Mouse (Mus musculus): ENCODE measurements at regions not wholly inside any gene's neighbourhood (a gene's known extent, or its start where the extent isn't known, plus 50 kb on each side); places are given as distances from the start of the nearest gene placed in this dataset.

GRCm38 (mm10) chr17:69786985-69787384 lies 181.9 kb upstream of the Dlgap1 start:
- Histone ChIP-seq H3K79me2 (replicated peaks; ENCODE audit: control insufficient read depth, extremely low read depth, insufficient read depth, poor library complexity, severe bottlenecking) (no peaks in the 10 kb centered on the region), H3K4me2 (ENCODE audit: insufficient read depth, low read depth, poor library complexity, severe bottlenecking) (no peak overlapping the region), H3K9ac (ENCODE audit: insufficient read depth, low read depth) (no peak overlapping the region), H3K36me3 (replicated peaks in 1 of 2; ENCODE audit: control insufficient read depth in 1 of 2, insufficient read depth in 1 of 2, low read length in 1 of 2) (no peaks in the 10 kb centered on the region), H3K4me1 (ENCODE audit: control insufficient read depth in 1 of 2, insufficient read depth in 2 of 2) (no peaks in the 10 kb centered on the region), H3K4me3 (replicated peaks in 1 of 3; ENCODE audit: low read depth in 2 of 3, low read length in 2 of 3, poor library complexity in 1 of 3) (no peak overlapping the region), H3K27ac (ENCODE audit: insufficient read depth, low read depth) (no peak overlapping the region), H3K27me3 (replicated peaks) (no peaks in the 10 kb centered on the region), H3K9me3 (replicated peaks; ENCODE audit: low read length) (peaks cover 38% of the 10 kb centered on the region)
- no peak for TF ChIP-seq BHLHE40 (IDR thresholded peaks at IDR 0.05; ENCODE audit: low read depth, low read length)
- TF ChIP-seq POLR2A (IDR thresholded peaks at IDR 0.05; ENCODE audit: low read depth, low read length) = no peak
- TF ChIP-seq RCOR1 (conservative IDR thresholded peaks at IDR 0.05; ENCODE audit: low read depth, low read length) = no peak
- TF ChIP-seq JUN (IDR thresholded peaks at IDR 0.05; ENCODE audit: insufficient read depth, low read depth, low read length) = no peak
- no peak for TF ChIP-seq ZKSCAN1 (IDR thresholded peaks at IDR 0.05; ENCODE audit: borderline replicate concordance, low read depth, low read length)
- TF ChIP-seq IRF4 (IDR thresholded peaks at IDR 0.05; ENCODE audit: low read depth, low read length) = no peak
- no peak for TF ChIP-seq CHD1 (IDR thresholded peaks at IDR 0.05; ENCODE audit: low read depth, low read length)
- TF ChIP-seq CTCF (conservative IDR thresholded peaks at IDR 0.05 in 1 of 2, IDR thresholded peaks at IDR 0.05 in 1 of 2; ENCODE audit: low read depth in 2 of 2, low read length in 2 of 2) = no peak
- no peak for TF ChIP-seq MAZ (IDR thresholded peaks at IDR 0.05; ENCODE audit: low read depth, low read length)
- TF ChIP-seq TBP (conservative IDR thresholded peaks at IDR 0.05; ENCODE audit: low read depth, low read length) = no peak
- TF ChIP-seq CHD2 (IDR thresholded peaks at IDR 0.05; ENCODE audit: low read length) = no peak
- TF ChIP-seq RAD21 (IDR thresholded peaks at IDR 0.05; ENCODE audit: low read depth, low read length) = no peak
- no peak for TF ChIP-seq TCF12 (IDR thresholded peaks at IDR 0.05; ENCODE audit: low read depth, low read length)
- no peak for TF ChIP-seq MAFK (IDR thresholded peaks at IDR 0.05; ENCODE audit: insufficient replicate concordance, low read length)
- dilution Hi-C loops (cut with MboI; ENCODE audit: extremely low pct_ligation_motif_present, extremely low pct_unique_long_range_greater_than_20kb, low sequenced_read_pairs) (no loop called here), in situ Hi-C loops (cut with MboI; ENCODE audit: low pct_ligation_motif_present, low pct_unique_long_range_greater_than_20kb, low sequenced_read_pairs) (no loop called here)
- no peak for DNase-seq (ENCODE audit: extremely low read depth)

DNA sequence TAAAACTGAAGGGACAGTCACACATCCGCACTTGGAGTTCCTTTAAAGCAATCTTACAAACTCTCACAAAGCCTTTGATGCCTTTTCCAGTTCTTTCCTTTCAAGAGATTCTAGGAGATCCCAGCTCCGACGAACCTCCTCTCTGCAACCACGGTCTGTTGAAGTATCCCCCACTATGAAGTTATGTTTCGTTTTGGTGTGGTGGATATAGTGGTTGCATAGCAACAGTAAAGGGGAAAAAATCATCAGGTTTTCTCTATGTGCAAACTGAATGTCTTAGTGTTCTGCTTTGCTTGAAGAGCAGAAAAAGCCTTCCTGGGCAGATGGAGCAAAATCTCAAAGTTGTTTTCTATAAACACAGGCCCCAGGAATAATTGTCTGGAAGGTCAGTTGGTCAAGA lies 147.4 kb upstream of the Dlgap1 start:
- in situ Hi-C loops (cut with MboI; ENCODE audit: low pct_ligation_motif_present, low pct_unique_long_range_greater_than_20kb, low sequenced_read_pairs) (no loop called here), dilution Hi-C loops (cut with MboI; ENCODE audit: extremely low pct_ligation_motif_present, extremely low pct_unique_long_range_greater_than_20kb, low sequenced_read_pairs) (no loop called here)
- DNase-seq (ENCODE audit: extremely low read depth) = no peak
- no peak for TF ChIP-seq IRF4 (IDR thresholded peaks at IDR 0.05; ENCODE audit: low read depth, low read length)
- no peak for TF ChIP-seq CTCF (conservative IDR thresholded peaks at IDR 0.05 in 1 of 2, IDR thresholded peaks at IDR 0.05 in 1 of 2; ENCODE audit: low read depth in 2 of 2, low read length in 2 of 2)
- TF ChIP-seq SMC3 (IDR thresholded peaks at IDR 0.05; ENCODE audit: low read depth, low read length) = no peak
- no peak for TF ChIP-seq HCFC1 (IDR thresholded peaks at IDR 0.05; ENCODE audit: low read depth, low read length)
- no peak for TF ChIP-seq ZC3H11A (IDR thresholded peaks at IDR 0.05; ENCODE audit: low read depth, low read length)
- TF ChIP-seq MXI1 (IDR thresholded peaks at IDR 0.05; ENCODE audit: low read depth, low read length) = no peak
- TF ChIP-seq RAD21 (IDR thresholded peaks at IDR 0.05; ENCODE audit: low read depth, low read length) = no peak
- TF ChIP-seq KAT2A (IDR thresholded peaks at IDR 0.05; ENCODE audit: insufficient replicate concordance, low read length) = no peak
- TF ChIP-seq PAX5 (IDR thresholded peaks at IDR 0.05; ENCODE audit: low read length) = no peak
- TF ChIP-seq NRF1 (IDR thresholded peaks at IDR 0.05; ENCODE audit: low read depth, low read length) = no peak
- no peak for TF ChIP-seq UBTF (IDR thresholded peaks at IDR 0.05; ENCODE audit: low read depth, low read length)
- TF ChIP-seq POLR2AphosphoS2 (IDR thresholded peaks at IDR 0.05; ENCODE audit: low read depth, low read length) = no peak
- peaks cover 29% of the 10 kb centered on the region for H3K9me3 ChIP-seq (replicated peaks; ENCODE audit: low read length)
- H3K4me2 ChIP-seq (ENCODE audit: insufficient read depth, low read depth, poor library complexity, severe bottlenecking) = no peak overlapping the region
- H3K36me3 ChIP-seq (replicated peaks in 1 of 2; ENCODE audit: control insufficient read depth in 1 of 2, insufficient read depth in 1 of 2, low read length in 1 of 2) = no peaks in the 10 kb centered on the region
- H3K4me1 ChIP-seq (ENCODE audit: control insufficient read depth in 1 of 2, insufficient read depth in 2 of 2) = no peaks in the 10 kb centered on the region
- no peak overlapping the region for H3K4me3 ChIP-seq (replicated peaks in 1 of 3; ENCODE audit: low read depth in 2 of 3, low read length in 2 of 3, poor library complexity in 1 of 3)
- H3K9ac ChIP-seq (ENCODE audit: insufficient read depth, low read depth) = no peak overlapping the region
- H3K79me2 ChIP-seq (replicated peaks; ENCODE audit: control insufficient read depth, extremely low read depth, insufficient read depth, poor library complexity, severe bottlenecking) = no peaks in the 10 kb centered on the region
- H3K27ac ChIP-seq (ENCODE audit: insufficient read depth, low read depth) = no peak overlapping the region
- no peaks in the 10 kb centered on the region for H3K27me3 ChIP-seq (replicated peaks)

All from CH12.LX (cell line).